Mouse (Mus musculus) MEL (cell line): ENCODE measurements around the gene Nelfa.

Source experiments
- CTCF ChIP-seq, 3 experiments: IDR thresholded peaks in 2 of 3; conservative IDR thresholded peaks in 1 of 3; 2 replicates each; pipeline ENCODE4 v1.5.1; 2011 to 2012; ENCODE audit warnings: low read length in 3 of 3, low read depth in 2 of 3, mild to moderate bottlenecking in 2 of 3, improper control_type of control experiment in 1 of 3, inconsistent platforms in 1 of 3, mixed read lengths in 1 of 3, moderate library complexity in 1 of 3; ENCODE audit not compliant: control insufficient read depth in 1 of 3, insufficient read depth in 1 of 3, poor library complexity in 1 of 3, severe bottlenecking in 1 of 3
- HCFC1 ChIP-seq: IDR thresholded peaks from 2 replicates; pipeline ENCODE4 v1.6.1; 2012; ENCODE audit warnings: low read depth, mild to moderate bottlenecking, inconsistent platforms, low read length, improper control_type of control experiment, moderate library complexity
- MAFK ChIP-seq: IDR thresholded peaks from 2 replicates; pipeline ENCODE4 v1.6.1; 2011; ENCODE audit warnings: low read depth, mild to moderate bottlenecking, low read length, improper control_type of control experiment, borderline replicate concordance
- NELFE ChIP-seq: IDR thresholded peaks from 2 replicates; pipeline ENCODE4 v1.6.1; 2011; ENCODE audit warnings: low read depth, low read length, improper control_type of control experiment
- RAD21 ChIP-seq: IDR thresholded peaks from 2 replicates; pipeline ENCODE4 v1.6.1; 2011; ENCODE audit warnings: mild to moderate bottlenecking, low read depth, low read length, improper control_type of control experiment
- TAL1 ChIP-seq: IDR thresholded peaks from 2 replicates; pipeline ENCODE4 v1.6.1; 2012; ENCODE audit warnings: mild to moderate bottlenecking, inconsistent platforms, low read length, moderate library complexity, mixed read lengths
- ZC3H11A ChIP-seq: IDR thresholded peaks from 2 replicates; pipeline ENCODE4 v1.6.1; 2012; ENCODE audit warnings: low read depth, mild to moderate bottlenecking, inconsistent platforms, low read length, improper control_type of control experiment

DNA sequence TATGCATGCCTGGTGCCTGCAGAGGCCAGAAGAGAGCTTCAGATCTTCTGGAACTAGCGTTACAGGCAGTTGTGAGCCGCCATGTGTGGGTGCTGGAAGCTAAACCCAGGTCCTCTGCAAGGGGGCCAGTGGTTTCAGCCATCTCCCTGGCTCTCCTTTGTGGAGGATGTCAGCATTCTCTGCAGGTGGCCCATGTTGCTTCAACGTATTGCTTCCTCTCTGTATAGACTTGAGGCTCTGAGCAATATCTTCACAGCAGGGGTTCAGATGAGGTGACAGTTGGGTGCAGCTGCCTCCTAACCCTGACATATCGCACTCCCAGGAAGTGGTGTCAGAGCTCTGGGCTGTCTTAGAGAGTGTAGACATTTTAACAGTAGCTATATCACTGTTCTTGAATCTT is 84.7 kb downstream of the Nelfa start:
- no peak for TF ChIP-seq CTCF (IDR thresholded peaks at IDR 0.05 in 2 of 3, conservative IDR thresholded peaks at IDR 0.05 in 1 of 3; ENCODE audit: control insufficient read depth in 1 of 3, insufficient read depth in 1 of 3, low read depth in 2 of 3, low read length in 3 of 3, poor library complexity in 1 of 3, severe bottlenecking in 1 of 3)
- TF ChIP-seq RAD21 = no peak
- TF ChIP-seq NELFE = no peak
- no peak for TF ChIP-seq HCFC1
- TF ChIP-seq MAFK = no peak
- TF ChIP-seq TAL1 = no peak
- no peak for TF ChIP-seq ZC3H11A
